Mouse (Mus musculus): Measurements from ENCODE around the gene Ldlrad1.

DNA sequence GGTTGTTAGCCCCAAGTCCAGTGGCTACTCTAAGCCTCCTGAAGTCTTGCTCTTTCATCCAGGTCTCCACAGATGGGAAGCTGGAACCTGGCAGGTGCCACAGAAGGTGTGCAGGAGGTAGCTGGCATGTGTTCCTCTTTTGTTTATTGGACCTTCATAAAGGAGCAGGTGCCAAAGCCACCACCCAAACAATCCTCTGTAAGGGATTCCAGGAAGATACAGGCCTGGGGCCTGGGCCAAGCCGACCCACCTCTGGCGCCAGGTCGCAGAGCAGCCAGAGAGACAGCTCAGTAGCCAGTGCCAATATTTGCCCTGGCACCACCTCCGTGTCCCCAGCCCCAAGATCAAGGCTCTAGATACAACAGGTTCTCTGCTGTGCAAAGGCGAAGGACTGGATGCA, 12.5 kb downstream of the Ldlrad1 start:
- TF ChIP-seq POLR2A (IDR thresholded peaks at IDR 0.05; ENCODE audit: low read depth, low read length) (no peak), CTCF (IDR thresholded peaks at IDR 0.05; ENCODE audit: borderline replicate concordance, insufficient read depth, low read length) (no peak)
